ENCODE assay signal across 12 mouse cellular contexts in genomic region chr14:41094114-41094513, GRCm38 (mm10). TPM values are rescaled to one million over a fixed set of nuclear protein-coding genes. Genes with fewer than 3 reads are reported as not detected.
DNase-seq lines count a peak whose midpoint lies in the region; ATAC-seq and TF ChIP-seq lines count a peak whose summit lies in the region.
"Had no signal": no experiment of that assay in that cellular context is flagged by ENCODE, and none has a peak within 500 bp of the region (broad histone marks: within the 10 kb centered on the region; RNA-seq: fewer than 3 reads in every experiment).

No protein-coding gene starts in this region.

- no peak overlapping the region for H3K4me3 ChIP-seq in layer of hippocampus, adult 2 months
- H3K4me3 ChIP-seq in ES-Bruce4 (ENCODE audit: low read depth, low read length) = no peak overlapping the region
- H3K4me3 ChIP-seq: heart, embryonic 15.5 days had no signal

- no peak for ATAC-seq in erythroblast, adult 5-6 weeks (replicated peaks; ENCODE audit: low FRiP score, poor library complexity, severe bottlenecking)

- H3K27ac ChIP-seq in layer of hippocampus, adult 2 months = no peak overlapping the region
- H3K27ac ChIP-seq in ES-Bruce4 (ENCODE audit: insufficient read depth, low read length) = no peak overlapping the region
- H3K27ac ChIP-seq: heart, embryonic 15.5 days had no signal

- H3K36me3 ChIP-seq in ES-Bruce4 (ENCODE audit: control insufficient read depth, insufficient read depth, low read length, poor library complexity, severe bottlenecking) = no peaks in the 10 kb centered on the region
- H3K36me3 ChIP-seq: heart, embryonic 15.5 days had no signal

- no peaks in the 10 kb centered on the region; the same call in 1 of the 2 replicates for H3K27me3 ChIP-seq in ES-Bruce4 (ENCODE audit: control insufficient read depth, insufficient read depth, low read length, poor library complexity, severe bottlenecking)

- H3K4me1 ChIP-seq in ES-Bruce4 (ENCODE audit: control insufficient read depth, insufficient read depth, low read length) = no peaks in the 10 kb centered on the region
- H3K4me1 ChIP-seq: heart, embryonic 15.5 days had no signal

- no peak for DNase-seq in layer of hippocampus, adult 2 months (ENCODE audit: low spot score in 2 of 2)
- DNase-seq in layer of hippocampus, postnatal 36 days = no peak
- peak; percentile 15 for DNase-seq in A20 (ENCODE audit: low read depth, low spot score)
- DNase-seq in embryo, embryonic 11 days = peak; percentile 20
- DNase-seq in adrenal gland, adult 2 months = no peak
- DNase-seq: cerebellum, postnatal 25 days had no signal

- no peak for TF ChIP-seq POLR2A in ES-Bruce4 (IDR thresholded peaks at IDR 0.05; ENCODE audit: insufficient read depth, low read length)

- TF ChIP-seq EP300 in ES-Bruce4 (IDR thresholded peaks at IDR 0.05; ENCODE audit: insufficient read depth, low read depth, low read length) = no peak

- peak; percentile 94 for TF ChIP-seq CTCF in layer of hippocampus, adult 2 months (conservative IDR thresholded peaks at IDR 0.05)
- peak; percentile 26 for TF ChIP-seq CTCF in ES-Bruce4 (IDR thresholded peaks at IDR 0.05; ENCODE audit: low read depth, low read length)

- no peak overlapping the region for H3K9ac ChIP-seq in ES-Bruce4 (ENCODE audit: low read depth, poor library complexity, severe bottlenecking)
- H3K9ac ChIP-seq: heart, embryonic 15.5 days had no signal

- H3K9me3 ChIP-seq in ES-Bruce4 (replicated peaks; ENCODE audit: control insufficient read depth, insufficient read depth, low read length, poor library complexity, severe bottlenecking) = no peaks in the 10 kb centered on the region
- H3K9me3 ChIP-seq: heart, embryonic 15.5 days had no signal

RNA-seq across cellular contexts. Expression of gene Mat1a, which starts 10.7 kb away (rescaled TPM):
- not detected for total RNA-seq in layer of hippocampus, adult 2 months (2021)
- not detected for total RNA-seq in layer of hippocampus, postnatal 36 days (2021)
- 0.52 and 1.2 TPM in 2 replicates for polyA plus RNA-seq in ES-Bruce4 (2011; ENCODE audit: insufficient read depth, insufficient read length, low read depth, missing spikeins)
- 1 to 10 TPM in 1 of 2 experiments, under 1 TPM in 1; 0.41 to 5.4 TPM for total RNA-seq in adrenal gland, adult 2 months (2021)
- 0.22 TPM in 1 of 2 replicates, not detected in the other for polyA plus RNA-seq in adrenal gland, adult 2 months (2012; rRNA removed)
- total RNA-seq in erythroblast, adult 5-6 weeks (2015; ENCODE audit: low replicate concordance) = not detected in 2 replicates
- total RNA-seq in erythroblast, adult 5-6 weeks (2017; ENCODE audit: low replicate concordance) = 0.42 TPM in 1 of 2 replicates, not detected in the other
- total RNA-seq: megakaryocyte, adult 5-6 weeks; neutrophil, adult 5-6 weeks had no signal

RNA-seq across cellular contexts. Expression of gene Dydc1, which starts 21.4 kb away (rescaled TPM):
- total RNA-seq in layer of hippocampus, adult 2 months (2021) = not detected
- total RNA-seq in layer of hippocampus, postnatal 36 days (2021) = not detected
- not detected in 2 replicates for polyA plus RNA-seq in ES-Bruce4 (2011; ENCODE audit: insufficient read depth, insufficient read length, low read depth, missing spikeins)
- total RNA-seq in adrenal gland, adult 2 months (2021) = not detected
- not detected in 2 replicates for polyA plus RNA-seq in adrenal gland, adult 2 months (2012; rRNA removed)
- total RNA-seq in erythroblast, adult 5-6 weeks (2015; ENCODE audit: low replicate concordance) = not detected in 2 replicates
- total RNA-seq in erythroblast, adult 5-6 weeks (2017; ENCODE audit: low replicate concordance) = not detected in 2 replicates
- total RNA-seq: megakaryocyte, adult 5-6 weeks; neutrophil, adult 5-6 weeks had no signal
- polyA plus RNA-seq: heart, embryonic 15.5 days; kidney, embryonic 16.5 days had no signal

RNA-seq across cellular contexts. Expression of gene Dydc2, which starts 25.1 kb away (rescaled TPM):
- total RNA-seq in layer of hippocampus, adult 2 months (2021) = under 1 TPM; 0.61 to 0.95 TPM
- total RNA-seq in layer of hippocampus, postnatal 36 days (2021) = 1 to 10 TPM in 1 of 2 experiments, under 1 TPM in 1; 0.81 to 1.5 TPM
- not detected in 2 replicates for polyA plus RNA-seq in ES-Bruce4 (2011; ENCODE audit: insufficient read depth, insufficient read length, low read depth, missing spikeins)
- 1 to 10 TPM in 1 of 2 experiments, under 1 TPM in 1; 0.61 to 1.0 TPM for total RNA-seq in adrenal gland, adult 2 months (2021)
- not detected in 2 replicates for polyA plus RNA-seq in adrenal gland, adult 2 months (2012; rRNA removed)
- total RNA-seq in erythroblast, adult 5-6 weeks (2015; ENCODE audit: low replicate concordance) = not detected in 2 replicates
- not detected in 2 replicates for total RNA-seq in erythroblast, adult 5-6 weeks (2017; ENCODE audit: low replicate concordance)
- total RNA-seq: megakaryocyte, adult 5-6 weeks; neutrophil, adult 5-6 weeks had no signal
- polyA plus RNA-seq: heart, embryonic 15.5 days; kidney, embryonic 16.5 days had no signal

RNA-seq across cellular contexts. Expression of gene Sftpa1, which starts 37.5 kb away (rescaled TPM):
- total RNA-seq in layer of hippocampus, adult 2 months (2021) = not detected
- total RNA-seq in layer of hippocampus, postnatal 36 days (2021) = not detected
- not detected in 2 replicates for polyA plus RNA-seq in ES-Bruce4 (2011; ENCODE audit: insufficient read depth, insufficient read length, low read depth, missing spikeins)
- 1 to 10 TPM in 1 of 2 experiments, under 1 TPM in 1; 0.81 to 1.6 TPM for total RNA-seq in adrenal gland, adult 2 months (2021)
- not detected in 2 replicates for polyA plus RNA-seq in adrenal gland, adult 2 months (2012; rRNA removed)
- total RNA-seq in erythroblast, adult 5-6 weeks (2015; ENCODE audit: low replicate concordance) = not detected in 2 replicates
- not detected in 2 replicates for total RNA-seq in erythroblast, adult 5-6 weeks (2017; ENCODE audit: low replicate concordance)
- total RNA-seq: megakaryocyte, adult 5-6 weeks; neutrophil, adult 5-6 weeks had no signal

RNA-seq across cellular contexts. Expression of gene Mbl1, which starts 57.1 kb away (rescaled TPM):
- not detected for total RNA-seq in layer of hippocampus, adult 2 months (2021)
- total RNA-seq in layer of hippocampus, postnatal 36 days (2021) = not detected
- polyA plus RNA-seq in ES-Bruce4 (2011; ENCODE audit: insufficient read depth, insufficient read length, low read depth, missing spikeins) = not detected in 2 replicates
- under 1 TPM in 1 of 2 experiments, not detected in 1; 0.49 TPM for total RNA-seq in adrenal gland, adult 2 months (2021)
- polyA plus RNA-seq in adrenal gland, adult 2 months (2012; rRNA removed) = not detected in 2 replicates
- not detected in 2 replicates for total RNA-seq in erythroblast, adult 5-6 weeks (2015; ENCODE audit: low replicate concordance)
- not detected in 2 replicates for total RNA-seq in erythroblast, adult 5-6 weeks (2017; ENCODE audit: low replicate concordance)
- total RNA-seq: megakaryocyte, adult 5-6 weeks had no signal
- polyA plus RNA-seq: heart, embryonic 15.5 days had no signal

Comparison
In these comparisons a context has a peak if more than half of its experiments do, and no peak if none do; other contexts are left out.
1. DNase-seq: peak in A20 (single experiment) and embryo, embryonic 11 days (single experiment); none in layer of hippocampus, adult 2 months (0 of 2), layer of hippocampus, postnatal 36 days (0 of 2) and adrenal gland, adult 2 months (single experiment).